19 mouse cellular contexts compared by ENCODE assay signal in genomic region chr19:53404837-53405356, GRCm38 (mm10). TPM values are rescaled to one million over a fixed set of nuclear protein-coding genes. Genes with fewer than 3 reads are reported as not detected.
DNase-seq lines count a peak whose midpoint lies in the region; ATAC-seq and TF ChIP-seq lines count a peak whose summit lies in the region.
"Had no signal": no experiment of that assay in that cellular context is flagged by ENCODE, and none has a peak within 500 bp of the region (broad histone marks: within the 10 kb centered on the region; RNA-seq: fewer than 3 reads in every experiment).

No protein-coding gene starts in this region.

- TF ChIP-seq CTCF in CH12.LX (conservative IDR thresholded peaks at IDR 0.05 in 1 of 2, IDR thresholded peaks at IDR 0.05 in 1 of 2; ENCODE audit: low read depth in 2 of 2, low read length in 2 of 2) = no peak
- no peak for TF ChIP-seq CTCF in cerebellum, adult 2 months (IDR thresholded peaks at IDR 0.05; ENCODE audit: borderline replicate concordance, insufficient read depth, low read depth, low read length)

- H3K27ac ChIP-seq in hindbrain, embryonic 15.5 days (replicated peaks) = peak overlapping the region; percentile 33; the same call in 1 of the 2 replicates
- H3K27ac ChIP-seq in hindbrain, embryonic 11.5 days (ENCODE audit: low read depth, low read length) = no peak overlapping the region
- H3K27ac ChIP-seq in CH12.LX (ENCODE audit: insufficient read depth, low read depth) = peak overlapping the region; percentile 98
- peak overlapping the region; percentile 82 for H3K27ac ChIP-seq in cerebellum, adult 2 months (ENCODE audit: insufficient read depth, low read length)
- H3K27ac ChIP-seq: liver, embryonic 12.5 days had no signal

- no peaks in the 10 kb centered on the region for H3K36me3 ChIP-seq in hindbrain, embryonic 15.5 days
- no peaks in the 10 kb centered on the region for H3K36me3 ChIP-seq in hindbrain, embryonic 11.5 days (ENCODE audit: control insufficient read depth, insufficient read depth, low read length)
- H3K36me3 ChIP-seq in CH12.LX (replicated peaks in 1 of 2; ENCODE audit: control insufficient read depth in 1 of 2, insufficient read depth in 1 of 2, low read length in 1 of 2) = peaks cover 0 to 15% of the 10 kb centered on the region in 2 experiments
- H3K36me3 ChIP-seq: liver, embryonic 12.5 days had no signal

- peak; percentile 56 for TF ChIP-seq POLR2A in CH12.LX (IDR thresholded peaks at IDR 0.05; ENCODE audit: low read depth, low read length)
- TF ChIP-seq POLR2A in cerebellum, adult 2 months (IDR thresholded peaks at IDR 0.05; ENCODE audit: borderline replicate concordance, insufficient read depth, low read length) = peak; percentile 12; the same call in 1 of the 2 replicates

- peak; percentile 65 for ATAC-seq in hindbrain, embryonic 15.5 days (ENCODE audit: low FRiP score, low read depth)
- no peak for ATAC-seq in hindbrain, embryonic 11.5 days (ENCODE audit: low FRiP score)
- no peak for ATAC-seq in erythroblast, adult 5-6 weeks (replicated peaks; ENCODE audit: low FRiP score, poor library complexity, severe bottlenecking)
- ATAC-seq: forebrain, embryonic 14.5 days; liver, embryonic 12.5 days had no signal

- 0 out of 2 replicates have a peak overlapping the region, but pooled peaks have one; percentile 3 for H3K4me2 ChIP-seq in hindbrain, embryonic 15.5 days
- no peak overlapping the region for H3K4me2 ChIP-seq in hindbrain, embryonic 11.5 days (replicated peaks; ENCODE audit: low read depth, low read length)
- H3K4me2 ChIP-seq in CH12.LX (ENCODE audit: insufficient read depth, low read depth, poor library complexity, severe bottlenecking) = peak overlapping the region; percentile 52
- H3K4me2 ChIP-seq: liver, embryonic 12.5 days had no signal

- H3K27me3 ChIP-seq in hindbrain, embryonic 15.5 days = no peaks in the 10 kb centered on the region
- H3K27me3 ChIP-seq in hindbrain, embryonic 11.5 days (ENCODE audit: control insufficient read depth, insufficient read depth, low read length) = no peaks in the 10 kb centered on the region
- no peaks in the 10 kb centered on the region for H3K27me3 ChIP-seq in CH12.LX (replicated peaks)
- no peaks in the 10 kb centered on the region for H3K27me3 ChIP-seq in cerebellum, adult 2 months (ENCODE audit: control insufficient read depth, insufficient read depth, low read length)
- H3K27me3 ChIP-seq: liver, embryonic 12.5 days had no signal

- H3K9me3 ChIP-seq in hindbrain, embryonic 15.5 days = no peaks in the 10 kb centered on the region
- H3K9me3 ChIP-seq in hindbrain, embryonic 11.5 days (ENCODE audit: control insufficient read depth, low read length) = no peaks in the 10 kb centered on the region
- no peaks in the 10 kb centered on the region for H3K9me3 ChIP-seq in CH12.LX (replicated peaks; ENCODE audit: low read length)
- H3K9me3 ChIP-seq: liver, embryonic 12.5 days had no signal

- 52% methylated on average over 18 of the region's 18 CpGs for WGBS in hindbrain, embryonic 15.5 days
- 64% methylated on average over 18 of the region's 18 CpGs for WGBS in hindbrain, embryonic 11.5 days
- 3% methylated on average over 18 of the region's 18 CpGs for WGBS in cerebellum, adult 2 months

- TF ChIP-seq EP300 in CH12.LX (IDR thresholded peaks at IDR 0.05; ENCODE audit: low read length) = no peak; the same call in 1 of the 2 replicates

- H3K9ac ChIP-seq in hindbrain, embryonic 15.5 days = no peak overlapping the region
- no peak overlapping the region for H3K9ac ChIP-seq in hindbrain, embryonic 11.5 days (ENCODE audit: low read depth, low read length)
- peak overlapping the region; percentile 49 for H3K9ac ChIP-seq in CH12.LX (ENCODE audit: insufficient read depth, low read depth)
- H3K9ac ChIP-seq: liver, embryonic 12.5 days had no signal

- H3K4me1 ChIP-seq in hindbrain, embryonic 15.5 days (replicated peaks) = no peaks in the 10 kb centered on the region
- no peaks in the 10 kb centered on the region for H3K4me1 ChIP-seq in hindbrain, embryonic 11.5 days (replicated peaks; ENCODE audit: control insufficient read depth, insufficient read depth, low read length)
- H3K4me1 ChIP-seq in CH12.LX (ENCODE audit: control insufficient read depth in 1 of 2, insufficient read depth in 2 of 2) = peaks cover 35 to 76% of the 10 kb centered on the region in 2 experiments
- peaks cover 21% of the 10 kb centered on the region for H3K4me1 ChIP-seq in cerebellum, adult 2 months (ENCODE audit: control insufficient read depth, insufficient read depth, low read length)

- dilution Hi-C loops in CH12.LX (cut with MboI; ENCODE audit: extremely low pct_ligation_motif_present, extremely low pct_unique_long_range_greater_than_20kb, low sequenced_read_pairs) = no loop called here

- no peak overlapping the region for H3K4me3 ChIP-seq in hindbrain, embryonic 15.5 days
- no peak overlapping the region for H3K4me3 ChIP-seq in hindbrain, embryonic 11.5 days (ENCODE audit: low read depth, low read length)
- H3K4me3 ChIP-seq in CH12.LX (replicated peaks in 1 of 3; ENCODE audit: low read depth in 2 of 3, low read length in 2 of 3, poor library complexity in 1 of 3) = peak overlapping the region in 2 of 3 experiments; percentile 20 to 22
- H3K4me3 ChIP-seq in cerebellum, adult 2 months (replicated peaks; ENCODE audit: insufficient read depth, low read depth, low read length) = no peak overlapping the region
- H3K4me3 ChIP-seq: liver, embryonic 12.5 days; myocyte had no signal

- in situ Hi-C loops in CH12.LX (cut with MboI; ENCODE audit: low pct_ligation_motif_present, low pct_unique_long_range_greater_than_20kb, low sequenced_read_pairs) = no loop called here

- DNase-seq in hindbrain, embryonic 11.5 days (ENCODE audit: low spot score) = no peak
- peak; percentile 88 for DNase-seq in CH12.LX (ENCODE audit: extremely low read depth)
- peak; percentile 41 for DNase-seq in adrenal gland, postnatal 10 days
- DNase-seq in cerebellum, adult 2 months = peak; percentile 90 to 94
- no peak for DNase-seq in kidney, postnatal 14 days
- DNase-seq in spleen, adult 12 weeks (ENCODE audit: low spot score) = no peak
- DNase-seq: thymus, adult 18-20 months had no signal

- H3K79me2 ChIP-seq in CH12.LX (replicated peaks; ENCODE audit: control insufficient read depth, extremely low read depth, insufficient read depth, poor library complexity, severe bottlenecking) = no peaks in the 10 kb centered on the region

- TF ChIP-seq RAD21 in CH12.LX (IDR thresholded peaks at IDR 0.05; ENCODE audit: low read depth, low read length) = no peak; the same call in 1 of the 2 replicates

TF ChIP-seq in CH12.LX, 34 proteins besides CTCF, POLR2A, EP300 and RAD21:
- TF ChIP-seq ZMIZ1 (IDR thresholded peaks at IDR 0.05; ENCODE audit: low read depth, low read length) (peak; percentile 6; the same call in 1 of the 2 replicates), MAFK (IDR thresholded peaks at IDR 0.05; ENCODE audit: insufficient replicate concordance, low read length) (no peak), POLR2AphosphoS2 (IDR thresholded peaks at IDR 0.05; ENCODE audit: low read depth, low read length) (no peak), TCF12 (IDR thresholded peaks at IDR 0.05; ENCODE audit: low read depth, low read length) (0 out of 2 replicates have a peak, but pooled peaks have one; percentile 4), SMC3 (IDR thresholded peaks at IDR 0.05; ENCODE audit: low read depth, low read length) (no peak), ELF1 (IDR thresholded peaks at IDR 0.05; ENCODE audit: low read depth, low read length) (0 out of 2 replicates have a peak, but pooled peaks have one; percentile 4), CHD2 (IDR thresholded peaks at IDR 0.05; ENCODE audit: low read length) (no peak; the same call in 1 of the 2 replicates), BHLHE40 (IDR thresholded peaks at IDR 0.05; ENCODE audit: low read depth, low read length) (peak; percentile 37), IRF4 (IDR thresholded peaks at IDR 0.05; ENCODE audit: low read depth, low read length) (peak; percentile 71; the same call in 1 of the 2 replicates), MYC (IDR thresholded peaks at IDR 0.05; ENCODE audit: low read depth, low read length) (no peak), ZNF384 (IDR thresholded peaks at IDR 0.05; ENCODE audit: low read depth, low read length) (no peak)

RNA-seq across cellular contexts. Expression of gene Smndc1, which starts 14.5 kb away (rescaled TPM):
- 28.3 and 31.6 TPM in 2 replicates for polyA plus RNA-seq in hindbrain, embryonic 15.5 days (2015; fragmentation: Nextera tagmentation; extraction: Ambion mirVana)
- 51.5 and 56.0 TPM in 2 replicates for polyA plus RNA-seq in hindbrain, embryonic 11.5 days (2014; fragmentation: Nextera tagmentation; extraction: Ambion mirVana)
- total RNA-seq in CH12.LX (2012; rRNA removed) = 20.5 and 20.9 TPM in 2 replicates
- total RNA-seq in CH12.LX (2014; rRNA removed) = 41.1 and 41.3 TPM in 2 replicates
- 96.6 and 104 TPM in 2 replicates for polyA plus RNA-seq in CH12.LX (2012; ENCODE audit: insufficient read length, low read depth)
- 10 to 100 TPM; 37.5 to 38.5 TPM for total RNA-seq in adrenal gland, postnatal 10 days (2021)
- polyA plus RNA-seq in cerebellum, adult 2 months (2012; rRNA removed) = 24.6 and 26.1 TPM in 2 replicates
- total RNA-seq in erythroblast, adult 5-6 weeks (2015; ENCODE audit: low replicate concordance) = 17.5 and 29.0 TPM in 2 replicates
- 17.3 and 18.9 TPM in 2 replicates for total RNA-seq in erythroblast, adult 5-6 weeks (2017; ENCODE audit: low replicate concordance)

RNA-seq across cellular contexts. Expression of gene Gm10197, which starts 33.3 kb away (rescaled TPM):
- polyA plus RNA-seq in hindbrain, embryonic 15.5 days (2015; fragmentation: Nextera tagmentation; extraction: Ambion mirVana) = not detected in 2 replicates
- polyA plus RNA-seq in hindbrain, embryonic 11.5 days (2014; fragmentation: Nextera tagmentation; extraction: Ambion mirVana) = not detected in 2 replicates
- total RNA-seq in CH12.LX (2012; rRNA removed) (3.9 TPM in 1 of 2 replicates, not detected in the other), CH12.LX (2014; rRNA removed) (not detected in 2 replicates)
- 11.5 TPM in 1 of 2 replicates, not detected in the other for polyA plus RNA-seq in CH12.LX (2012; ENCODE audit: insufficient read length, low read depth)
- total RNA-seq in adrenal gland, postnatal 10 days (2021) = not detected
- not detected in 2 replicates for polyA plus RNA-seq in cerebellum, adult 2 months (2012; rRNA removed)
- not detected in 2 replicates for total RNA-seq in erythroblast, adult 5-6 weeks (2015; ENCODE audit: low replicate concordance)
- not detected in 2 replicates for total RNA-seq in erythroblast, adult 5-6 weeks (2017; ENCODE audit: low replicate concordance)
- total RNA-seq: gastrocnemius, postnatal 4 days; left cerebral cortex, postnatal 25 days; megakaryocyte-erythroid progenitor cell, adult 5-6 weeks had no signal
- polyA plus RNA-seq: cortical plate, adult 2 months; embryonic facial prominence, embryonic 14.5 days; heart, embryonic 14.5 days; liver, embryonic 12.5 days; lung, embryonic 16.5 days; myocyte had no signal

Comparison
In these comparisons a context has a peak if more than half of its experiments do, and no peak if none do; other contexts are left out.
1. H3K4me3 ChIP-seq: peak in CH12.LX (2 of 3); none in hindbrain, embryonic 15.5 days (single experiment), hindbrain, embryonic 11.5 days (single experiment) and cerebellum, adult 2 months (single experiment).
2. DNase-seq: peak in CH12.LX (single experiment), adrenal gland, postnatal 10 days (single experiment) and cerebellum, adult 2 months (2 of 2); none in hindbrain, embryonic 11.5 days (single experiment), kidney, postnatal 14 days (single experiment) and spleen, adult 12 weeks (single experiment).